Mouse (Mus musculus) C2C12 (cell line): ENCODE results near the gene Pigq. TPM values are rescaled to one million over a fixed set of nuclear protein-coding genes. Genes with fewer than 3 reads are reported as not detected.

ENCODE experiments used
- H3K27me3 ChIP-seq: one replicate; pipeline ENCODE4 v1.6.1; 2011; ENCODE audit not compliant: control insufficient read depth, insufficient read depth, insufficient read length
- H3K36me3 ChIP-seq: one replicate; pipeline ENCODE4 v1.6.1; 2011; ENCODE audit not compliant: control insufficient read depth, insufficient read depth
- H3K4me3 ChIP-seq: one replicate; pipeline ENCODE4 v1.5.1; 2011; ENCODE audit warnings: mild to moderate bottlenecking, control low read depth; ENCODE audit not compliant: poor library complexity, insufficient read depth, severe bottlenecking
- H3K79me2 ChIP-seq: one replicate; pipeline ENCODE4 v1.6.1; 2011; ENCODE audit not compliant: control insufficient read depth, insufficient read depth
- H3K79me3 ChIP-seq: one replicate; pipeline ENCODE4 v1.6.1; 2011; ENCODE audit warnings: low read depth, control low read depth
- H3ac ChIP-seq: one replicate; pipeline ENCODE3; 2011; ENCODE audit warnings: low read depth; ENCODE audit not compliant: control insufficient read depth, insufficient read length
- CEBPB ChIP-seq: IDR thresholded peaks from one replicate; pipeline ENCODE4 v1.6.1; 2011; ENCODE audit warnings: low read depth, mild to moderate bottlenecking, control low read depth, moderate library complexity
- CTCF ChIP-seq: IDR thresholded peaks from one replicate; pipeline ENCODE4 v1.5.1; 2011; ENCODE audit not compliant: control insufficient read depth, insufficient read depth, insufficient read length
- FOSL1 ChIP-seq: IDR thresholded peaks from one replicate; pipeline ENCODE4 v1.8.0; 2011; ENCODE audit warnings: mild to moderate bottlenecking, low read length; ENCODE audit not compliant: poor library complexity, insufficient read depth, severe bottlenecking
- MAX ChIP-seq: IDR thresholded peaks from one replicate; pipeline ENCODE4 v1.6.1; 2011; ENCODE audit warnings: mild to moderate bottlenecking, control low read depth
- MYOD1 ChIP-seq: IDR thresholded peaks from one replicate; pipeline ENCODE4 v1.6.1; 2011; ENCODE audit warnings: low read depth; ENCODE audit not compliant: control insufficient read depth, insufficient read length
- MYOG ChIP-seq: IDR thresholded peaks from one replicate; pipeline ENCODE4 v1.6.1; 2011; ENCODE audit not compliant: control insufficient read depth, insufficient read length; ENCODE audit errors: extremely low read depth
- USF1 ChIP-seq: IDR thresholded peaks from one replicate; pipeline ENCODE4 v1.6.1; 2011; ENCODE audit warnings: low read depth, mild to moderate bottlenecking, control low read depth, moderate library complexity
- polyA plus RNA-seq: library from polyadenylated mRNA; unstranded; fragments of >200 nt; fragmentation: generic; extraction: Trizol; gene quantifications from one replicate; pipeline ENCODE4 v1.2.1, GENCODE M21; 2012; ENCODE audit warnings: missing spikeins

The Pigq gene
- polyA plus RNA-seq, 1 experiment = 43.5 TPM

DNA sequence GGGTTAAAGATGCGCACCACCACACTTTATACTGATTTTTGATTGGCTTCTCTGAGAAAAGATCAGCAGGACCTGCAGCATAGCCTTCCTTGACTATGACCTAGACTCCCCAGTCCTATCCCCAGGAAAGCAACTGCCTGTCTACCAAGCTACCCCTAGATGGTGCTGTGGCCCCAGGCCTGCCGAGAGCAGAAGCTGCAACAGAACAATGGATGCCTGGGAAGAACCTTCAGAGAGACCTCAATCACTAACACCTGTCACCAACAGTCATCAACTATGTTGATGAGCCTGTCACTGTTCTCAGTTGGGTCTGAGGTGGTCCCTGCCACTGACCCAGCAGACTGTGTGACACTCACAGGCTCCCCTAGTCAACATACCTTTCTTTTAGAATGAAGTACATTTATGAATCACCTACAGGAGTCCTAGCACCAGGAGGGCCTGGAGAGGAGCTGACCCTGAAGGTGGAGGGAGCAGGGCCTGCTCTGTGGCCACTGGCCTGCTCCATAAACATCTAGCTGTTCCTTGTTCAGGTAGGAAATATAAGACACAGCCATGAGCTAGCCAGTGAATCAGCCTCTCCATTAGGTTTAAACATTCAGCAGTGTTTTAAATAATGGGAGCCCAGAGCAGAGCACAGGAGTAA is 50.6 kb downstream of the Pigq start:
- Histone ChIP-seq H3ac (no peak overlapping the region), H3K36me3 (no peaks in the 10 kb centered on the region), H3K4me3 (no peak overlapping the region), H3K79me3 (no peaks in the 10 kb centered on the region), H3K27me3 (no peaks in the 10 kb centered on the region), H3K79me2 (peaks cover 6% of the 10 kb centered on the region)
- TF ChIP-seq CTCF (peak; percentile 78), MYOD1 (peak; percentile 81), USF1 (no peak), FOSL1 (no peak), MAX (no peak), CEBPB (no peak), MYOG (no peak)

DNA sequence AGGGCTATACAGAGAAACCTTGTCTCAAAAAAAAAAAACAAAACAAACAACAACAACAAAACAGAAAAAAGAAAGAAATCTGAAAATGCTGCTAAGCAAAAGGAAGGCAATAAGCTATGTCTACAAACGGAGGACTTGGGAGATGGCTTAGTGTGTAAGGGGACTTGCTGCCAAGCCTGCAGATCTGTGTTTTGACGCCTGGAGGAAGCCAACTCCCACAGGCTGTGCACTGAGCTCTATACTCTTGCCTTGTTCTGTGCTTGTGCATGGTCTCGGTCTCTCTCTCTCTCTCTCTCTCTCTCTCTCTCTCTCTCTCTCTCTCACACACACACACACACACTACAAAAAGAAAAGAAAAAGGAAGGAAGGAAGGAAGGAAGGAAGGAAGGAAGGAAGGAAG is 55.9 kb downstream of the Pigq start:
- Histone ChIP-seq H3K79me2 (peaks cover 5% of the 10 kb centered on the region), H3K4me3 (no peak overlapping the region), H3K27me3 (no peaks in the 10 kb centered on the region), H3K79me3 (no peaks in the 10 kb centered on the region), H3ac (no peak overlapping the region), H3K36me3 (peaks cover 2% of the 10 kb centered on the region)
- TF ChIP-seq CTCF = no peak
- no peak for TF ChIP-seq MAX
- no peak for TF ChIP-seq FOSL1
- no peak for TF ChIP-seq MYOG
- no peak for TF ChIP-seq CEBPB
- no peak for TF ChIP-seq MYOD1
- TF ChIP-seq USF1 = no peak

GRCm38 (mm10) chr17:25887467-25887866 is 57.3 kb downstream of the Pigq start:
- Histone ChIP-seq H3K27me3 (no peaks in the 10 kb centered on the region), H3ac (no peak overlapping the region), H3K79me3 (no peaks in the 10 kb centered on the region), H3K79me2 (no peaks in the 10 kb centered on the region), H3K4me3 (no peak overlapping the region), H3K36me3 (peaks cover 8% of the 10 kb centered on the region)
- TF ChIP-seq MYOD1 = no peak
- no peak for TF ChIP-seq FOSL1
- no peak for TF ChIP-seq MAX
- no peak for TF ChIP-seq CEBPB
- no peak for TF ChIP-seq USF1
- TF ChIP-seq CTCF = no peak
- TF ChIP-seq MYOG = no peak

GRCm38 (mm10) chr17:25886806-25887205 is 57.9 kb downstream of the Pigq start:
- Histone ChIP-seq H3K79me3 (no peaks in the 10 kb centered on the region), H3K27me3 (no peaks in the 10 kb centered on the region), H3K4me3 (no peak overlapping the region), H3K36me3 (peaks cover 8% of the 10 kb centered on the region), H3ac (no peak overlapping the region), H3K79me2 (no peaks in the 10 kb centered on the region)
- TF ChIP-seq CEBPB (no peak), MYOD1 (no peak), MAX (no peak), CTCF (no peak), FOSL1 (no peak), MYOG (no peak), USF1 (no peak)

DNA sequence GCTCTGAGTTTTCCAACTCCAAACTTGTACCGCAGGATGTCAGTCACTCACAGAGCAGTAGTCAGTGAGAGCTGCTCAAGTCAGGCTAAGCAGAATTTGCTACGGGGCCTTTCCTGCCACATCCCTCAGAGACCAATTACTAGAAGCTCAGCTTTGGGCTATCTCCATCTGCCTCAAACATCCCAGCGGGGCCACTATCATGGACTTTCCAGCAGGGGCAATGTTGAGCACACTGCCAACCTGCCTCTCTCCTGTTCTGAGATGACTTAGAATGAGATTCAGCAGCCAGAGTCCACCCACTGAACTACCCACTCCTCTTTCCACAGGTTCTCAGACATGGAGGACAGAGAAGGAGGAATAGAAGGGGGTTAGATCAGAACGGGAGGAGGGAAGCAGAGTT is 59.1 kb downstream of the Pigq start:
- Histone ChIP-seq H3K36me3 (peaks cover 13% of the 10 kb centered on the region), H3ac (no peak overlapping the region), H3K4me3 (no peak overlapping the region), H3K79me2 (no peaks in the 10 kb centered on the region), H3K79me3 (no peaks in the 10 kb centered on the region), H3K27me3 (no peaks in the 10 kb centered on the region)
- TF ChIP-seq MAX = no peak
- no peak for TF ChIP-seq USF1
- no peak for TF ChIP-seq MYOD1
- no peak for TF ChIP-seq FOSL1
- TF ChIP-seq CTCF = no peak
- TF ChIP-seq CEBPB = no peak
- TF ChIP-seq MYOG = no peak

DNA sequence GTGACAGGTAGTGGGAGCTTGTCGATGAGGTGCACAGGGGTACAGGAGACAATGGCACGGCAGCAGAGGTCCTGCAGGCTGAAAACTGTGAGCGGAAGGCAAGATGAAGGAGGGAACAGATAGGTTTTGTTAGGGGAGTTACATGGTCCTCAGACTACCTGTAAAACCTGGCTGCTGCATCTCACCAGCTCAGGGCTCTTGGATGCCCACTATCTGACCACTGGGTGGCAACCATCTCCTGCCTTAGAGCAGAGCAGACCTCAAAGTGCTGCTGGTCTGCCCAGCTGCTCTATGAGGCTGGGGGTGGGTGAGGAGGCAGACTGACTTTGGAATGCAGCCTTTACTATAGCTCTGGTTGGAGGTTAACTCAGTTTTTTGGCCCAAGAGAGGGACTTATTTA is 60.9 kb downstream of the Pigq start:
- Histone ChIP-seq H3K36me3 (peaks cover 13% of the 10 kb centered on the region), H3K27me3 (no peaks in the 10 kb centered on the region)

More for the DNA sequence above, 60.9 kb downstream of the Pigq start:
- H3K4me3 ChIP-seq = no peak overlapping the region
- no peak for TF ChIP-seq MYOD1
- TF ChIP-seq FOSL1 = no peak
- TF ChIP-seq USF1 = no peak
- TF ChIP-seq MAX = no peak
- TF ChIP-seq MYOG = no peak
- TF ChIP-seq CTCF = no peak
- TF ChIP-seq CEBPB = no peak
- H3K79me2 ChIP-seq = no peaks in the 10 kb centered on the region
- no peak overlapping the region for H3ac ChIP-seq
- H3K79me3 ChIP-seq = no peaks in the 10 kb centered on the region
